Comparison of ENCODE assay signal across 9 mouse cellular contexts in genomic region chr3:126639098-126639513, GRCm38 (mm10). TPM values are rescaled to one million over a fixed set of nuclear protein-coding genes. Genes with fewer than 3 reads are reported as not detected.
DNase-seq lines count a peak whose midpoint lies in the region; ATAC-seq and TF ChIP-seq lines count a peak whose summit lies in the region.
"Had no signal": no experiment of that assay in that cellular context is flagged by ENCODE, and none has a peak within 500 bp of the region (broad histone marks: within the 10 kb centered on the region; RNA-seq: fewer than 3 reads in every experiment).

No protein-coding gene starts in this region.

- H3K27ac ChIP-seq in kidney, adult 2 months (ENCODE audit: insufficient read depth, low read depth, low read length) = peak overlapping the region; percentile 23; the same call in 1 of the 2 replicates
- peak overlapping the region; percentile 91 for H3K27ac ChIP-seq in heart, embryonic 15.5 days
- no peak overlapping the region for H3K27ac ChIP-seq in midbrain, embryonic 14.5 days (replicated peaks; ENCODE audit: low read depth, low read length)
- H3K27ac ChIP-seq: limb, embryonic 12.5 days had no signal

- no peaks in the 10 kb centered on the region for H3K36me3 ChIP-seq in kidney, adult 2 months (ENCODE audit: control insufficient read depth, insufficient read depth, low read length)
- no peaks in the 10 kb centered on the region for H3K36me3 ChIP-seq in heart, embryonic 15.5 days
- H3K36me3 ChIP-seq in midbrain, embryonic 14.5 days (ENCODE audit: control insufficient read depth, insufficient read depth, low read length) = no peaks in the 10 kb centered on the region
- H3K36me3 ChIP-seq: limb, embryonic 12.5 days had no signal

- no peak for DNase-seq in kidney, adult 2 months
- no peak for DNase-seq in kidney, adult 8-10 months
- peak; percentile 90 for DNase-seq in brain, embryonic 14.5 days (ENCODE audit: low read depth)
- DNase-seq in midbrain, embryonic 14.5 days = peak; percentile 69

- H3K4me2 ChIP-seq in heart, embryonic 15.5 days = peak overlapping the region; percentile 48
- H3K4me2 ChIP-seq in midbrain, embryonic 14.5 days (ENCODE audit: low read length) = no peak overlapping the region
- H3K4me2 ChIP-seq: limb, embryonic 12.5 days had no signal

- peak; percentile 86 for ATAC-seq in heart, embryonic 15.5 days (replicated peaks; ENCODE audit: insufficient number of reproducible peaks, insufficient read depth, low FRiP score, low read depth)
- ATAC-seq in midbrain, embryonic 14.5 days (ENCODE audit: low FRiP score, low TSS enrichment) = 0 out of 2 replicates have a peak, but pooled peaks have one; percentile 48
- no peak for ATAC-seq in granulocyte monocyte progenitor cell, adult 5-6 weeks (replicated peaks; ENCODE audit: poor library complexity, severe bottlenecking)
- no peak for ATAC-seq in megakaryocyte progenitor cell, adult 5-6 weeks (replicated peaks; ENCODE audit: poor library complexity)
- no peak for ATAC-seq in erythroid progenitor cell, adult 5-6 weeks (replicated peaks; ENCODE audit: low FRiP score, poor library complexity, severe bottlenecking)

- 44% methylated on average over 5 of the region's 5 CpGs for WGBS in kidney, adult 2 months
- 18% methylated on average over 5 of the region's 5 CpGs for WGBS in heart, embryonic 15.5 days
- WGBS in midbrain, embryonic 14.5 days = 47% methylated on average over 5 of the region's 5 CpGs

- no peak overlapping the region for H3K9ac ChIP-seq in heart, embryonic 15.5 days
- no peak overlapping the region for H3K9ac ChIP-seq in midbrain, embryonic 14.5 days (replicated peaks; ENCODE audit: low read length)
- H3K9ac ChIP-seq: limb, embryonic 12.5 days had no signal

- no peaks in the 10 kb centered on the region for H3K27me3 ChIP-seq in kidney, adult 2 months (replicated peaks; ENCODE audit: control insufficient read depth, insufficient read depth, low read length)
- H3K27me3 ChIP-seq in heart, embryonic 15.5 days = no peaks in the 10 kb centered on the region
- no peaks in the 10 kb centered on the region for H3K27me3 ChIP-seq in midbrain, embryonic 14.5 days (ENCODE audit: control insufficient read depth, insufficient read depth, low read length)
- H3K27me3 ChIP-seq: limb, embryonic 12.5 days had no signal

- TF ChIP-seq CTCF in kidney, adult 2 months (conservative IDR thresholded peaks at IDR 0.05; ENCODE audit: insufficient read depth, insufficient read length, low read depth, low read length) = no peak
- TF ChIP-seq CTCF in brain, embryonic 14.5 days (IDR thresholded peaks at IDR 0.05; ENCODE audit: borderline replicate concordance, extremely low read depth, insufficient read depth, insufficient read length) = no peak

- TF ChIP-seq POLR2A in kidney, adult 2 months (IDR thresholded peaks at IDR 0.05; ENCODE audit: low read depth, low read length) = no peak
- TF ChIP-seq POLR2A in brain, embryonic 14.5 days (IDR thresholded peaks at IDR 0.05; ENCODE audit: borderline replicate concordance, extremely low read depth, insufficient read depth, insufficient read length, poor library complexity, severe bottlenecking) = no peak

- H3K4me3 ChIP-seq in kidney, adult 2 months (ENCODE audit: insufficient read depth, low read depth, low read length) = no peak overlapping the region
- no peak overlapping the region for H3K4me3 ChIP-seq in heart, embryonic 15.5 days
- H3K4me3 ChIP-seq in midbrain, embryonic 14.5 days (replicated peaks; ENCODE audit: low read depth, low read length) = no peak overlapping the region
- H3K4me3 ChIP-seq: limb, embryonic 12.5 days had no signal

- H3K9me3 ChIP-seq in heart, embryonic 15.5 days (replicated peaks) = no peaks in the 10 kb centered on the region
- H3K9me3 ChIP-seq in midbrain, embryonic 14.5 days (ENCODE audit: control insufficient read depth, low read length) = no peaks in the 10 kb centered on the region
- H3K9me3 ChIP-seq: limb, embryonic 12.5 days had no signal

- peaks cover 19% of the 10 kb centered on the region; the same call in 1 of the 2 replicates for H3K4me1 ChIP-seq in kidney, adult 2 months (ENCODE audit: control insufficient read depth, insufficient read depth, low read length)
- H3K4me1 ChIP-seq in heart, embryonic 15.5 days (replicated peaks) = peaks cover 47% of the 10 kb centered on the region
- H3K4me1 ChIP-seq in midbrain, embryonic 14.5 days (ENCODE audit: control insufficient read depth, insufficient read depth, low read length) = no peaks in the 10 kb centered on the region

RNA-seq across cellular contexts. Expression of gene Camk2d, which starts 43.0 kb away (rescaled TPM):
- 31.2 and 37.9 TPM in 2 replicates for polyA plus RNA-seq in kidney, adult 2 months (2012; rRNA removed)
- 64.8 and 84.1 TPM in 2 replicates for polyA plus RNA-seq in brain, embryonic 14.5 days (2012; rRNA removed)
- polyA plus RNA-seq in heart, embryonic 15.5 days (2015; fragmentation: Nextera tagmentation; extraction: Ambion mirVana) = 99.3 and 108 TPM in 2 replicates
- 51.5 and 58.7 TPM in 2 replicates for polyA plus RNA-seq in midbrain, embryonic 14.5 days (2014; fragmentation: Nextera tagmentation; extraction: Ambion mirVana)
- total RNA-seq in granulocyte monocyte progenitor cell, adult 5-6 weeks (2014; fragmentation: Nextera tagmentation) = 11.8 and 14.5 TPM in 2 replicates
- 8.6 and 14.9 TPM in 2 replicates for total RNA-seq in granulocyte monocyte progenitor cell, adult 5-6 weeks (2017)
- total RNA-seq in megakaryocyte progenitor cell, adult 5-6 weeks (2015) = 12.7 and 16.9 TPM in 2 replicates
- total RNA-seq in megakaryocyte progenitor cell, adult 5-6 weeks (2017) = 13.2 and 19.5 TPM in 2 replicates
- total RNA-seq in erythroid progenitor cell, adult 5-6 weeks (2015; ENCODE audit: low replicate concordance) = 10.8 and 43.2 TPM in 2 replicates
- 5.8 and 18.5 TPM in 2 replicates for total RNA-seq in erythroid progenitor cell, adult 5-6 weeks (2017; ENCODE audit: low replicate concordance)

Comparison
In these comparisons a context has a peak if more than half of its experiments do, and no peak if none do; other contexts are left out.
1. DNase-seq: peak in brain, embryonic 14.5 days (single experiment) and midbrain, embryonic 14.5 days (single experiment); none in kidney, adult 2 months (single experiment) and kidney, adult 8-10 months (0 of 2).
2. ATAC-seq: peak in heart, embryonic 15.5 days (single experiment) and midbrain, embryonic 14.5 days (single experiment); none in granulocyte monocyte progenitor cell, adult 5-6 weeks (single experiment), megakaryocyte progenitor cell, adult 5-6 weeks (single experiment) and erythroid progenitor cell, adult 5-6 weeks (single experiment).